Mouse (Mus musculus): Measurements from ENCODE around the gene Elmod3. TPM values are rescaled to one million over a fixed set of nuclear protein-coding genes. Genes with fewer than 3 reads are reported as not detected.

Gene Elmod3
- polyA plus RNA-seq, 1 experiment from 2014 or later: 5.2 TPM

DNA sequence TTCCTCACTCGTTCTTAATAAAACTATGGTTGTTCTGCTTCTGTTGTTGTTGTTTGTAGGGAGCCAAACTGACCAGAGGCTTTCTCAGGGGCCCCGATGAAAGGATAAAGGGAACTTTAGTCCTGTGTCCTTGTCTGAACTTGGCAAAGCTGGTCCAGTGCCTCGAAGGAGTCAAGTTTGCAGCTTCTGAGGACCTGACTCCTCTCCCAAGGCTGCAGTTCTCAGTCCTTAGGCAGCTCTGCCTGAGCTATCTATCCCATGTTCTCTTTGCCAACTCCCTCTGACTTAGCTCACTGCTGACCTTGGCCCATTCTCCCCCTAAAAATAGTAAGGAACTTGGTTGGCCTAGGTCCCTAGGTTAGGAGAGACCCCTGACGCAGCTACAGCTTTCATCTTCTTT lies 71.1 kb downstream of the Elmod3 start:
- no peak for DNase-seq
- H3K27ac ChIP-seq (ENCODE audit: low read depth): no peak overlapping the region
- H3K9ac ChIP-seq (replicated peaks): no peak overlapping the region
- no peaks in the 10 kb centered on the region for H3K9me3 ChIP-seq (ENCODE audit: low read length)
- WGBS (ENCODE audit: insufficient replicate concordance): 70% methylated on average over 4 of the region's 4 CpGs
- no peaks in the 10 kb centered on the region for H3K27me3 ChIP-seq (ENCODE audit: insufficient read depth, low read length)
- no peak overlapping the region for H3K4me3 ChIP-seq (ENCODE audit: low read depth, low read length)
- no peaks in the 10 kb centered on the region for H3K36me3 ChIP-seq (replicated peaks; ENCODE audit: insufficient read depth, low read length)
- no peak overlapping the region for H3K4me2 ChIP-seq (ENCODE audit: low read depth, low read length)
- no peak for ATAC-seq
- no peak for TF ChIP-seq EP300 (IDR thresholded peaks at IDR 0.05; ENCODE audit: low read depth)
- no peak for TF ChIP-seq CTCF (IDR thresholded peaks at IDR 0.05; ENCODE audit: low read depth)
- H3K4me1 ChIP-seq (ENCODE audit: insufficient read depth): 0 out of 2 replicates have a peak, but pooled peaks cover 3% of the 10 kb centered on the region

DNA sequence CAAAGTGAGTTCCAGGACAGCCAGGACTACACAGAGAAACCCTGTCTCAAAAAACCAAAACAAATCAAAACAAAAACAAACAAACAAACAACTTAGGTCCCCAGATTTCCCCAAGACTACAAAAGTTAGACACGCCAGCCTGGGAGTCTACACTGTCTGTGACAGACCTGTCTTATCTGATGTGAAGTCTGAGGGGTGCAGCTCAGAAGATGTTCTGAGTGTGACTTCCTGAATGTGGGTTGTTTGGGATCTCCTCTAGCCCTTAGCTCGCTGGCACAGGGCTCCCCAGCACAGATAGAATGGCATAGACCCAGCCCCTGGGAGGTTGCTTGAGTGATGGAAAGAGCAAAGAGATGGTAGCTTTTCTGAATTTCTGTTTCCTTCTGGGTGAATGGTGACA lies 74.1 kb downstream of the Elmod3 start:
- H3K9me3 ChIP-seq (ENCODE audit: low read length): no peaks in the 10 kb centered on the region
- TF ChIP-seq EP300 (IDR thresholded peaks at IDR 0.05; ENCODE audit: low read depth) (no peak), CTCF (IDR thresholded peaks at IDR 0.05; ENCODE audit: low read depth) (no peak)
- no peak for DNase-seq

GRCm38 (mm10) chr6:72523222-72523621 lies 75.0 kb downstream of the Elmod3 start:
- Histone ChIP-seq H3K4me3 (ENCODE audit: low read depth, low read length) (no peak overlapping the region), H3K9me3 (ENCODE audit: low read length) (no peaks in the 10 kb centered on the region), H3K36me3 (replicated peaks; ENCODE audit: insufficient read depth, low read length) (no peaks in the 10 kb centered on the region), H3K9ac (replicated peaks) (no peak overlapping the region), H3K27ac (ENCODE audit: low read depth) (no peak overlapping the region), H3K27me3 (ENCODE audit: insufficient read depth, low read length) (no peaks in the 10 kb centered on the region), H3K4me1 (ENCODE audit: insufficient read depth) (0 out of 2 replicates have a peak, but pooled peaks cover 3% of the 10 kb centered on the region), H3K4me2 (ENCODE audit: low read depth, low read length) (no peak overlapping the region)
- WGBS (ENCODE audit: insufficient replicate concordance): 64% methylated on average over 4 of the region's 4 CpGs
- ATAC-seq: no peak
- no peak for DNase-seq
- TF ChIP-seq EP300 (IDR thresholded peaks at IDR 0.05; ENCODE audit: low read depth) (no peak), CTCF (IDR thresholded peaks at IDR 0.05; ENCODE audit: low read depth) (no peak)

More for the DNA sequence above, 74.1 kb downstream of the Elmod3 start:
- Histone ChIP-seq H3K4me2 (ENCODE audit: low read depth, low read length) (no peak overlapping the region), H3K4me3 (ENCODE audit: low read depth, low read length) (no peak overlapping the region), H3K27me3 (ENCODE audit: insufficient read depth, low read length) (no peaks in the 10 kb centered on the region), H3K9ac (replicated peaks) (no peak overlapping the region), H3K36me3 (replicated peaks; ENCODE audit: insufficient read depth, low read length) (no peaks in the 10 kb centered on the region), H3K4me1 (ENCODE audit: insufficient read depth) (0 out of 2 replicates have a peak, but pooled peaks cover 3% of the 10 kb centered on the region), H3K27ac (ENCODE audit: low read depth) (no peak overlapping the region)
- 61% methylated on average over 2 of the region's 2 CpGs for WGBS (ENCODE audit: insufficient replicate concordance)
- ATAC-seq: no peak

- ATAC-seq (no peak), DNase-seq (no peak)
- H3K9ac ChIP-seq (replicated peaks): no peak overlapping the region
- no peak overlapping the region for H3K4me3 ChIP-seq (ENCODE audit: low read depth, low read length)
- WGBS (ENCODE audit: insufficient replicate concordance): 73% methylated on average over 5 of the region's 5 CpGs
- H3K9me3 ChIP-seq (ENCODE audit: low read length): no peaks in the 10 kb centered on the region
- no peaks in the 10 kb centered on the region for H3K36me3 ChIP-seq (replicated peaks; ENCODE audit: insufficient read depth, low read length)
- H3K4me2 ChIP-seq (ENCODE audit: low read depth, low read length): no peak overlapping the region
- 0 out of 2 replicates have a peak, but pooled peaks cover 3% of the 10 kb centered on the region for H3K4me1 ChIP-seq (ENCODE audit: insufficient read depth)
- TF ChIP-seq EP300 (IDR thresholded peaks at IDR 0.05; ENCODE audit: low read depth) (no peak), CTCF (IDR thresholded peaks at IDR 0.05; ENCODE audit: low read depth) (no peak)
- no peaks in the 10 kb centered on the region for H3K27me3 ChIP-seq (ENCODE audit: insufficient read depth, low read length)
- no peak overlapping the region for H3K27ac ChIP-seq (ENCODE audit: low read depth)
These were observed 75.9 kb downstream of the Elmod3 start for GRCm38 (mm10) chr6:72522288-72522687.

DNA sequence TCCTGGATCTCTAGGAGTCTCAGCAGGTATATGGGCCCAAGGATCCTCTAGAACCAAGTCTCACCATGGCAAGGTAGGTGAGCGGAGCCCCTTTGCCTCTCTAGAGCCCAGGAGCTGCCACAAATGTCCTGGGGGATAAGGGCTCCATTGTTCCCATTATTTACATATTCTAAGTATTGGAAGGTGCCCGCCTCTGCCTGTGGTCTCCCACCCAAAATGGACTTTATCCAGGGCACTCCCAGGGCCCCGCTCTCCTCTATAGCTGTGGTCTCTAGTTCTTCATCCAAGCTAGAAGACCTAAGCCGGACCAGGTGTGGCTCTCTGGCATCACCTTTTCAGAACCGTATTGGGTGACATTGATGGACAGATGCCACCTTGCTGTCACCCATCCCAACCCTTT lies 76.6 kb downstream of the Elmod3 start, which contains the start of gene Sh2d6:
Gene Sh2d6 (minus strand): TSS at position 101 of the 400 bp plus-strand sequence.
- no peak for DNase-seq
- no peak within 1 kb of the TSS for H3K9ac ChIP-seq (replicated peaks)
- no peaks in the 10 kb centered on the region for H3K36me3 ChIP-seq (replicated peaks; ENCODE audit: insufficient read depth, low read length)
- H3K4me2 ChIP-seq (ENCODE audit: low read depth, low read length): no peak within 1 kb of the TSS
- no peak within 1 kb of the TSS for H3K4me3 ChIP-seq (ENCODE audit: low read depth, low read length)
- TF ChIP-seq EP300 (IDR thresholded peaks at IDR 0.05; ENCODE audit: low read depth) (no peak), CTCF (IDR thresholded peaks at IDR 0.05; ENCODE audit: low read depth) (no peak)
- H3K4me1 ChIP-seq (ENCODE audit: insufficient read depth): 0 out of 2 replicates have a peak, but pooled peaks cover 3% of the 10 kb centered on the region
- no peaks in the 10 kb centered on the region for H3K27me3 ChIP-seq (ENCODE audit: insufficient read depth, low read length)
- no peaks in the 10 kb centered on the region for H3K9me3 ChIP-seq (ENCODE audit: low read length)
- ATAC-seq: no peak
- WGBS (ENCODE audit: insufficient replicate concordance): 84% methylated on average over 5 of the region's 5 CpGs
- H3K27ac ChIP-seq (ENCODE audit: low read depth): no peak within 1 kb of the TSS

DNA sequence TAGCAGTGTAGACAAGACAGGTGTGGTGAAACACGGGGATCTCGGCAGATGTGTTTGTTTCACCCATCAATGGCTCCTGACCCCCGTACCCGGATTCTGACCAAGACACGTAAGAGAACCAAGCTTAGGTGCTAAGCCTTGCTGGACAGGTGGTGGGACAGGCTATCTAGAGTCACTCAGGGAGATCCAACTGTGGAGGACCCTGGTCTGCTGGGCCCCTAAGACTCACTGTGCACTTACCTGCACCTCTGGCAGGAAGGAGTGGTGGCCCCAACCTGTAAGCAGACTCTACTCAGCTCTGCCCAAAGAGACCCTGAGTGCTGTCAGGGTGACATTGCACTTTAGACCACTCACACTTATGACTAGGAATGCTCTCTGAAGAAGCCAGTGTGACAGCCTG lies 77.3 kb downstream of the Elmod3 start:
- Histone ChIP-seq H3K9me3 (ENCODE audit: low read length) (no peaks in the 10 kb centered on the region), H3K27ac (ENCODE audit: low read depth) (no peak overlapping the region), H3K27me3 (ENCODE audit: insufficient read depth, low read length) (no peaks in the 10 kb centered on the region), H3K4me2 (ENCODE audit: low read depth, low read length) (no peak overlapping the region), H3K4me1 (ENCODE audit: insufficient read depth) (0 out of 2 replicates have a peak, but pooled peaks cover 3% of the 10 kb centered on the region), H3K4me3 (ENCODE audit: low read depth, low read length) (no peak overlapping the region), H3K9ac (replicated peaks) (no peak overlapping the region), H3K36me3 (replicated peaks; ENCODE audit: insufficient read depth, low read length) (no peaks in the 10 kb centered on the region)
- WGBS (ENCODE audit: insufficient replicate concordance): 82% methylated on average over 5 of the region's 5 CpGs
- ATAC-seq (no peak), DNase-seq (no peak)
- TF ChIP-seq CTCF (IDR thresholded peaks at IDR 0.05; ENCODE audit: low read depth): no peak
- no peak for TF ChIP-seq EP300 (IDR thresholded peaks at IDR 0.05; ENCODE audit: low read depth)

All from liver, postnatal 0 days (tissue).